Mouse (Mus musculus) adrenal gland, postnatal 36 days (tissue): ENCODE results near the gene Veph1. TPM values are rescaled to one million over a fixed set of nuclear protein-coding genes. Genes with fewer than 3 reads are reported as not detected.

ENCODE experiments used
- DNase-seq, 2 experiments: peaks; one replicate each; pipeline ENCODE4 v3.0.0; 2021; ENCODE audit warnings: mixed read lengths in 1 of 2
- total RNA-seq, 2 experiments: library from RNA; stranded (reverse); gene quantifications; 2 replicates each; pipeline ENCODE4 v1.2.3; 2021

The Veph1 gene
- total RNA-seq, 2 experiments from 2014 or later = not detected

GRCm38 (mm10) chr3:66019171-66019570, 277.5 kb downstream of the Veph1 start:
- no peak for DNase-seq

- no peak for DNase-seq
These were observed 288.8 kb downstream of the Veph1 start for GRCm38 (mm10) chr3:66007632-66008401.

- DNase-seq = no peak
These were observed 291.6 kb downstream of the Veph1 start for GRCm38 (mm10) chr3:66004989-66005388.

GRCm38 (mm10) chr3:66004220-66004951, 292.3 kb downstream of the Veph1 start:
- DNase-seq = no peak

Other genes starting within 250 kb of the Veph1 start
- gene Ptx3, start 76.9 kb downstream of the Veph1 start, total RNA-seq = under 1 TPM; 0.23 to 0.53 TPM